Mouse (Mus musculus): ENCODE measurements around the gene Mast4. TPM values are rescaled to one million over a fixed set of nuclear protein-coding genes. Genes with fewer than 3 reads are reported as not detected.

The Mast4 gene
- polyA plus RNA-seq, 1 experiment from 2014 or later: 41.0 TPM

DNA sequence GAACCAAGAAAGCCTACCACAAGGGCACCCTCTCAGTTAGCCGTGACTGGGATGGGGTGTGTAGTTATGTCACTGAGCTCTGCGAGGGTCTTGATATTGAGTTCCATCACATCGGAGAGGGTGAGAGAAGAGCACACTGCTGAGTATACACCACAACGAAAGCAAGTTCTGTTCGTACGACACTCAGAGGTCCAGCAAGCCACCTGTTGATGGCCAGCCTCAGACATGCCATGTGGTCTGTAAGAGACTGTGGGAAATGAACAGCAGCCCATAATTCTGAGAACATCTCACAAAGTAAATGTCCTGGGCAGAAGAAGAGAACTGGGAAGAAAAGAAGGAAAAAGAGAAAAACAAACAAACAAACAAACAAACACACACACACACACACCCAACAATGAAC, 255.5 kb downstream of the Mast4 start:
- Histone ChIP-seq H3K4me2 (no peak overlapping the region), H3K4me1 (replicated peaks) (peaks cover 37% of the 10 kb centered on the region), H3K27me3 (no peaks in the 10 kb centered on the region), H3K27ac (no peak overlapping the region), H3K36me3 (no peaks in the 10 kb centered on the region), H3K9me3 (replicated peaks) (no peaks in the 10 kb centered on the region), H3K9ac (no peak overlapping the region), H3K4me3 (no peak overlapping the region)
- 91% methylated on average over 6 of the region's 6 CpGs for WGBS
- ATAC-seq (replicated peaks; ENCODE audit: insufficient number of reproducible peaks, insufficient read depth, low FRiP score, low read depth): no peak

DNA sequence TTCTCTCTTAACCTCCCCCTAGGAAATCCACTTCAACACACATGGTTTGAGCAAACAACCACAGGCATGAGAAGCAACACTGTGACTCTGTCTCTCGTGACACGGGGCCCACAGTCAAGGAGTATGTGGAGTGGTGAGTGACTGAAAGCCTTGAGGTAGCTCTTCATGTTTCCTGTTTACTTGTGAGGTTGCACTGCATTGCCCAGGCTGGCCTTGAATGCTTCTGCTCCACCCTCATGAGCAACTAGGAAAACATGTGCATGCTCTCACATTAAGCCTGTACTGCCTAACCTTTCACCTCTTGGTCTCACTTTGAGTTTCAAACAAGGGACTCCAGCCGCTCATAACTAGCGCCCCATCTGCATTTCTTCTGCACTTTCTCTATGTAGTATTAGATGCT, 260.8 kb downstream of the Mast4 start:
- Histone ChIP-seq H3K4me1 (replicated peaks) (peaks cover 2% of the 10 kb centered on the region; the same call in 1 of the 2 replicates), H3K36me3 (no peaks in the 10 kb centered on the region), H3K9ac (no peak overlapping the region), H3K27me3 (no peaks in the 10 kb centered on the region), H3K9me3 (replicated peaks) (no peaks in the 10 kb centered on the region), H3K4me2 (no peak overlapping the region), H3K27ac (no peak overlapping the region), H3K4me3 (no peak overlapping the region)
- no peak for ATAC-seq (replicated peaks; ENCODE audit: insufficient number of reproducible peaks, insufficient read depth, low FRiP score, low read depth)
- 74% methylated on average over 4 of the region's 4 CpGs for WGBS

DNA sequence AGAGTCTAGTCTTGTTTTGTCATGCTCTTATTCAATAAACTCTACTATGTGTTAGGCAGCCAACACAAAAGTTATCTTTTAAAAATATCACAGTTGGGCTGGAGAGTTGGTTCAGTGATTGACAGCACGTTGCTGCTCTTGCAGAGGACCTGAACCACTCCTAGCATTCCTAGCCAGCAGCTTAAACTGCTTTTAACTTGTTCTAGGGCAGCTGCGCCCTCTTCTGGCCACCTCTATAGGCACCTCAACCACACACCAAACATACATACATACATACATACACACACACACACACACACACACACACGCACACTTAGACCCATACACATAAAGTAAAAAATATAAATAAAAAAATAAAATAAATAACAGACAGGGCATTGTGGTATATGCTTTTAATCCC, 262.5 kb downstream of the Mast4 start:
- no peak overlapping the region for H3K4me2 ChIP-seq
- H3K27ac ChIP-seq: no peak overlapping the region
- H3K9ac ChIP-seq: no peak overlapping the region
- 76% methylated on average over 3 of the region's 3 CpGs for WGBS
- H3K4me3 ChIP-seq: no peak overlapping the region
- no peaks in the 10 kb centered on the region for H3K27me3 ChIP-seq
- no peaks in the 10 kb centered on the region for H3K9me3 ChIP-seq (replicated peaks)
- H3K4me1 ChIP-seq (replicated peaks): peaks cover 14% of the 10 kb centered on the region
- no peaks in the 10 kb centered on the region for H3K36me3 ChIP-seq
- ATAC-seq (replicated peaks; ENCODE audit: insufficient number of reproducible peaks, insufficient read depth, low FRiP score, low read depth): no peak

DNA sequence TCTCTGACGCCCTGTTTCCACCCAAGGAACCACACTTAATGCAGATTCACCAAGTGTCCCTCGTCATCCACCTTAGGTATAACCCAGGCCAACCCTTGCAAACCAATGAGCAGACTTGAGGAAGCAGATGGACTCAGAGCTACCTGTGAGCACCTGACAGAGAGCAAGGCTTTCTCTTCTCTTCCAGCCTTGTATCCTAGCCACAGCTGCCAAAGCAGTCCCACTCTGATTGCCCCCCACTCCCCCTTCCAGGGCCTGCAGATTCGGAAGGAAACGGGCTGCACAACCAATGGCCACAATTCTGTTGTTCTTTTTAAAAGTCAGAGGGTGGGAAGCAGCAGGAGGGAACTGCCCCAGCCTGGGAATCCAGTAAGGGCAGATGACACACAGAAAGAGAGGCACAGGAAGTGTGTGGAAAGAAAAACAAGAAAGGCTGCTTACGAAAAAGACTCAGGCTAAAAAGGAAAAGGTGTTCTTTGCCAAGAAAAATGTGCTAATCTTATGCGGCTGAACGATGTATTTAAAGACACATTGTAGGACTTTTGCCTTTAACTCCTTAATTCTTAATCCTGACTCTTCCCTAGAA, 266.6 kb downstream of the Mast4 start:
- no peak overlapping the region for H3K9ac ChIP-seq
- no peak overlapping the region for H3K4me2 ChIP-seq
- ATAC-seq (replicated peaks; ENCODE audit: insufficient number of reproducible peaks, insufficient read depth, low FRiP score, low read depth): peak; percentile 73
- H3K4me3 ChIP-seq: no peak overlapping the region
- no peaks in the 10 kb centered on the region for H3K27me3 ChIP-seq
- no peaks in the 10 kb centered on the region for H3K36me3 ChIP-seq
- peaks cover 28% of the 10 kb centered on the region for H3K4me1 ChIP-seq (replicated peaks)
- peak overlapping the region; percentile 64 for H3K27ac ChIP-seq
- no peaks in the 10 kb centered on the region for H3K9me3 ChIP-seq (replicated peaks)
- 40% methylated on average over 7 of the region's 7 CpGs for WGBS

DNA sequence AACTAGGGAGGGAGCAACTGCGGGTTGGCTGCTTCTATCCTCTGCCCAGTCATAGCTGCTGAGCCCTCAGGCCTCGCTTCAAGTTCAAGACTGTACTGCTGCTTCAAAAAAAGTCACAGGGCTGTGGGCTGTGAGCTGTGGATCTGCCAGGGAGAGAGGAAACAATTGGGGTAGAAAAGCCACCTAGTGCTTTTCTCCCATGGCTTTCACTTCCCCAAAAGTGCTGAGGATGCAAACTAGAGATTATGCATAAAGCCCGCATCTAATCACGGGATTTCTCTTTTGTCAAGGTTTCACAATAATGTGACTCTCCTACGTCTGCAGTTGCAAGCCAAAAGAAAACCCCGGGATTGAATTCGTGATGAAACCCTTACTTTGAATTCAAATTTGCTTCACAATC, 268.9 kb downstream of the Mast4 start:
- no peaks in the 10 kb centered on the region for H3K27me3 ChIP-seq
- peaks cover 28% of the 10 kb centered on the region for H3K4me1 ChIP-seq (replicated peaks)
- H3K27ac ChIP-seq: no peak overlapping the region
- ATAC-seq (replicated peaks; ENCODE audit: insufficient number of reproducible peaks, insufficient read depth, low FRiP score, low read depth): no peak
- no peaks in the 10 kb centered on the region for H3K9me3 ChIP-seq (replicated peaks)
- no peak overlapping the region for H3K9ac ChIP-seq
- H3K4me3 ChIP-seq: no peak overlapping the region
- H3K36me3 ChIP-seq: no peaks in the 10 kb centered on the region
- H3K4me2 ChIP-seq: peak overlapping the region; percentile 30; the same call in 1 of the 2 replicates
- 51% methylated on average over 7 of the region's 7 CpGs for WGBS

DNA sequence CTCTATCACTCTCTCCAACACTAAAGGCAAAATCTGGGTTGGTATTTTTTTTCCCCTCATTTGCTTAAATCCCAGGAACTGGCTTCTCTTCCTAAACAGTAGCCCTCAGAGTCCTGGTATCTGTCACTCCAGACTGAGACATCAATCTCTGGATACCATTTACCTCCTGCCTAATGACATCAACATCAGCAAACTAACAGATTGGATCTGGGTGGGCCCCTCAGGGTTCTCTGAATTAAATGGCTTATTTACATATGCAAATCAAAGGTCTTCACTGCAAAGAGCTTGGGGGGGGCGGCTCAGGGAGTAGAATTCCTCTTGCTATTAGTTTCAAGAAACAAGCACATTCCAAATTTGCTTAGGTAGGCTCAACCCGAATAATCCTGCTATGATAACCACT, 272.6 kb downstream of the Mast4 start:
- ATAC-seq (replicated peaks; ENCODE audit: insufficient number of reproducible peaks, insufficient read depth, low FRiP score, low read depth): no peak
- Histone ChIP-seq H3K9ac (no peak overlapping the region), H3K36me3 (no peaks in the 10 kb centered on the region), H3K27me3 (no peaks in the 10 kb centered on the region), H3K9me3 (replicated peaks) (no peaks in the 10 kb centered on the region), H3K4me2 (no peak overlapping the region), H3K4me3 (no peak overlapping the region), H3K27ac (no peak overlapping the region), H3K4me1 (replicated peaks) (peaks cover 19% of the 10 kb centered on the region)
- WGBS: 77% methylated on average over 2 of the region's 2 CpGs

DNA sequence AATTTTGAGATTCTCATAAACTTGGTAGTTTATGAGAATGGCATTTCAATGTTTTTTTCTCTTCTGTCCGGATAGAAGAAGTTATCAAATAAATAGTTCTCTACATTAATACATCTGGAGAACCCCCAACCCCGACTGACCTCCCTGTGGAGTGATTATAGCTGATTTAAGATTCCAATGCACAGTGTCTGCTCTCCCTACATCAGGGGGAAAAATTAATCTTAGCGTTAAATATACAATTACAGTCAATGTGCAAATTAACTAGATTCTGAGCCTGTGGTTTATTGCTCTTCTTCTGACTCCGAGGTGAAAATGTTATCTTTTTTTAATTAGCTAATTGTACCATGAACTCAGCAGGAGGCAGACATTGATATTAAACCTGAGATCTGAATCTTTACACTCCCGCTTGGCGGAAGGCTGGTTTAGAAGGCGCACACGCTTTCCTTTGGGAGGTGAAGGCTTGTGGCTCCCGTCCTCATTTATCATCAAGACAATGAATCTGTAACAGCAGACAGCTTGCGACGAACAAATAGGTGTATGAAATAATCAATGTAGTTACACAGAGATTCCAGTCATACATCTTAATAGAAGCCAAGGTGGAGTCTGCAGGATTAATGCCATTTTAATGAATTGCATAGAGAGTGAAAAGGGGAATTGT, 274.2 kb downstream of the Mast4 start:
- WGBS: 83% methylated on average over 11 of the region's 11 CpGs
- no peak overlapping the region for H3K27ac ChIP-seq
- H3K9me3 ChIP-seq (replicated peaks): no peaks in the 10 kb centered on the region
- no peaks in the 10 kb centered on the region for H3K36me3 ChIP-seq
- H3K4me1 ChIP-seq (replicated peaks): peaks cover 15% of the 10 kb centered on the region
- H3K27me3 ChIP-seq: no peaks in the 10 kb centered on the region
- no peak overlapping the region for H3K9ac ChIP-seq
- H3K4me3 ChIP-seq: no peak overlapping the region
- no peak overlapping the region for H3K4me2 ChIP-seq
- ATAC-seq (replicated peaks; ENCODE audit: insufficient number of reproducible peaks, insufficient read depth, low FRiP score, low read depth): no peak

DNA sequence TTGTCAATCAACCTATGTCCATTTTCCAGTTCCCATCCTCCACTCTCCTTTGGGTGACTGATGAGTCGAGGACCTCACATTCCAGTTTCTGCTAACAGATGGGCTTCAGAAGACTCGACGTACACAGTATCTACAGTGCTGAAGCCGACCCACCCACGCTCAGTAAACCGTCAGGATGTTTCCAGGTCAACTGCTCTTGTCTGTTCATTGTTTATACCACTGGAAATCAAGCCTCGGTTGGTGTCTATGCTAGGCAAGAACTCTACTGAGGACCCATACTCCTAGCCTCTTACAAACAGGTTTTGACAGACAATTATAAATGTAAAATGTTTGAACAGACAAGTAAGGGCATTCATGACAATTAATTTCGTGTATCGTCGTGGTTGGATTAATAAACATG, 277.8 kb downstream of the Mast4 start:
- H3K9me3 ChIP-seq (replicated peaks): no peaks in the 10 kb centered on the region
- H3K4me3 ChIP-seq: no peak overlapping the region
- H3K27me3 ChIP-seq: no peaks in the 10 kb centered on the region
- no peaks in the 10 kb centered on the region for H3K36me3 ChIP-seq
- H3K27ac ChIP-seq: no peak overlapping the region
- 52% methylated on average over 10 of the region's 10 CpGs for WGBS
- no peak overlapping the region for H3K4me2 ChIP-seq
- no peak overlapping the region for H3K9ac ChIP-seq
- no peak for ATAC-seq (replicated peaks; ENCODE audit: insufficient number of reproducible peaks, insufficient read depth, low FRiP score, low read depth)
- H3K4me1 ChIP-seq (replicated peaks): peaks cover 12% of the 10 kb centered on the region; the same call in 1 of the 2 replicates

DNA sequence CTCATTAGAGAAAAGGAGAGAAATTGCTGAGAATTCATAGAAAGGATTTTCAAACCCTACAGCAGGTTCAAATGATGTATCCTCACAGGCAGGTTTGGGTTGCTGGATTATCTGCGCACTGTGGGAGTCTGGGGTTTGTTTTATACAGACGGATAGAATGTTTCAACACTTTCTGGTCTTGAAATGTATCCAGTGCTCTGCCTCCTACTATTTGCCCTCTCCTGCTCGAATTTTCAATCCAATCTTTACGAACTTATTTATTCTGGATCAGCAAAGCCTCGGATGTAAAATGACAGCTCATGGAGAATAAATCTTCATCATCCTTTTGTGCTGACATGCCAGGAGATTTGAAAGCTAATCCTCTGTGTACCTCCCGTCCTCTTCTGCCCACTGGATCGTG, 281.6 kb downstream of the Mast4 start:
- H3K4me3 ChIP-seq: no peak overlapping the region
- H3K4me1 ChIP-seq (replicated peaks): peaks cover 20% of the 10 kb centered on the region; the same call in 1 of the 2 replicates
- no peaks in the 10 kb centered on the region for H3K27me3 ChIP-seq
- no peaks in the 10 kb centered on the region for H3K9me3 ChIP-seq (replicated peaks)
- no peak overlapping the region for H3K27ac ChIP-seq
- no peak for ATAC-seq (replicated peaks; ENCODE audit: insufficient number of reproducible peaks, insufficient read depth, low FRiP score, low read depth)
- no peak overlapping the region for H3K4me2 ChIP-seq
- H3K9ac ChIP-seq: no peak overlapping the region
- H3K36me3 ChIP-seq: no peaks in the 10 kb centered on the region
- 54% methylated on average over 7 of the region's 7 CpGs for WGBS

DNA sequence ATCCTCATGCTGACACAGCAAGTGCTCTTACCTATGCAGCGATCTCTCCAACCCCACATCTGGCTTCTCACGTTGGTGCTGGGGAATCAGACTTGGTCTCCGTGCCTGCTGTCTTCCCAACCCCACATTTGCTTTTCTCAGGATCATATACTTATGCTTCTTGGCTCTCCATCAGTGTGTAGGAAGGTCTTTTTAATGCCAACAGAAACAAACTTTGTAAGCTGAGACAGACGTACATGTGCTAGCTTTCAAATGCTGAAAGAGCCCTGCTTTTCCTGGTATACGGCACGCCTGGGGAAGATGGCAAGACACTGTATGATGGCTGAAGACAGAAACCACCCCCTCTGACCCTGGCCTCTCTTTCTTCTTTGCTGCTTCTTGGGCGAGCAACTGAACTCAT, 285.3 kb downstream of the Mast4 start:
- H3K9ac ChIP-seq: no peak overlapping the region
- no peak overlapping the region for H3K4me2 ChIP-seq
- WGBS: 75% methylated on average over 7 of the region's 7 CpGs
- no peaks in the 10 kb centered on the region for H3K36me3 ChIP-seq
- no peak overlapping the region for H3K27ac ChIP-seq
- no peaks in the 10 kb centered on the region for H3K9me3 ChIP-seq (replicated peaks)
- peaks cover 8% of the 10 kb centered on the region; the same call in 1 of the 2 replicates for H3K4me1 ChIP-seq (replicated peaks)
- no peak overlapping the region for H3K4me3 ChIP-seq
- no peaks in the 10 kb centered on the region for H3K27me3 ChIP-seq
- ATAC-seq (replicated peaks; ENCODE audit: insufficient number of reproducible peaks, insufficient read depth, low FRiP score, low read depth): no peak

DNA sequence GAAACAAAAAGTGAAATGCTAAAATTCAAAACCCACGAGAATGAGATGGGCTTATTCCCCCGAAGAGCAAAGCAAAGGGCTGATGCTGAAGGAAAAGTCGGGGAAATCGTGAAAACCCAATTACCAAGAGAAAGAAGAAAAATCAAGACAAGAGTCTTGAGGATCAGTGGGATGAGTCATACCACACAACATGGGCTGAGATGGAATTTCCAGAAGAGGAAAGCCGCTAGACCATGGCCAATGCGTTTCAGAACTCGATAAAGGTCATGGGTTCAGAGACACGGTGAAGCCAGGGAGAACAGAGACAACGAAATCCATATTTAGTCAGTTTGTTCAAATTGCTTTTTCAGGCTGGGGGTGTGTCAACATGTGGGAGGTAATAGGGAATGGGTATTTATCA, 290.6 kb downstream of the Mast4 start:
- 93% methylated on average over 9 of the region's 9 CpGs for WGBS
- Histone ChIP-seq H3K4me1 (replicated peaks) (peaks cover 5% of the 10 kb centered on the region; the same call in 1 of the 2 replicates), H3K9ac (no peak overlapping the region), H3K4me2 (no peak overlapping the region), H3K27ac (no peak overlapping the region), H3K27me3 (no peaks in the 10 kb centered on the region), H3K4me3 (no peak overlapping the region), H3K36me3 (no peaks in the 10 kb centered on the region), H3K9me3 (replicated peaks) (no peaks in the 10 kb centered on the region)
- ATAC-seq (replicated peaks; ENCODE audit: insufficient number of reproducible peaks, insufficient read depth, low FRiP score, low read depth): no peak

DNA sequence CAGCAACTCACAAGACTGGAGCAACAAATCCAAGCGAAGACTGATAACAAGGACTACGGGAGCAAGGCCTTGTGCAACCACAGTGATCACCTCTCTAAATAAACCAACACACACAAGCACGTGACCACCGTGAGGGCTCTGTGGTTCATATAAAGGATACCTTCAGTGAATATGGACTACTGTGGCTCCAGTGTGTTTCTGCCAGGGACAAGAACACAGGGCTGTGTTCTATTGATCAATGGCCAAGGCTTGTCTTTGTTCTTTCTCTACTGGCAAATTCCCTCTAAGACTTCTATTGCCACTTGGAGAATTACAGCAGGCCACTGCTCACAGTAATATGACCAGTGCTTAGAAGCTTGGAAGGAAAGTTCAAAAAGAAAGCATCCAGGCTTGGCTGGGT, 291.3 kb downstream of the Mast4 start:
- no peaks in the 10 kb centered on the region for H3K36me3 ChIP-seq
- H3K27ac ChIP-seq: no peak overlapping the region
- H3K9ac ChIP-seq: no peak overlapping the region
- no peak overlapping the region for H3K4me3 ChIP-seq
- no peaks in the 10 kb centered on the region for H3K9me3 ChIP-seq (replicated peaks)
- no peak overlapping the region for H3K4me2 ChIP-seq
- H3K27me3 ChIP-seq: no peaks in the 10 kb centered on the region
- WGBS: 89% methylated on average over 4 of the region's 4 CpGs
- peaks cover 5% of the 10 kb centered on the region; the same call in 1 of the 2 replicates for H3K4me1 ChIP-seq (replicated peaks)
- no peak for ATAC-seq (replicated peaks; ENCODE audit: insufficient number of reproducible peaks, insufficient read depth, low FRiP score, low read depth)
